Mouse (Mus musculus): ENCODE data around the gene Aars2.

Gene Aars2

DNA sequence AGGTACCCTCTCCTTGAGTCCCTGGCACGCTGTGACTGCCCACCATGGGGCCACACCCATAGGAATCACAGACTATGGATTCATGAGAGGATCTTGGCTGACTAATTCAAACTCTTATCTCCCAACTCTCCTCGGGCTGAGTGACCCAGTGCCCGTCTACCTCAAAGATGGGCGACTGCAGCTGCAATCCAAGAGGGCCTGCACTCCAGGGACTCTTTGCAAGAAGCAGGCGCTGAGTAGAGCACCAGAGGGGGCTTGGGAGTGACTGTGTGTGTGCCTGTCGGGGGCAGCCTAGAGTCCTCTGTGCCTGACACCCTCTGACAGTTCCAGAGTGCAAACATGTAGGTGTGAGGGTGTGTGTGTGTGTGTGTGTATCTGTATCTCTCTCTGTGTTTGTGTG lies 35.5 kb downstream of the Aars2 start:
- CTCF ChIA-PET = interaction anchor here (0.6 kb wide), 1 partner anchor 1582 kb away, joined by 10 read pairs; no protein-coding TSS in a partner anchor

DNA sequence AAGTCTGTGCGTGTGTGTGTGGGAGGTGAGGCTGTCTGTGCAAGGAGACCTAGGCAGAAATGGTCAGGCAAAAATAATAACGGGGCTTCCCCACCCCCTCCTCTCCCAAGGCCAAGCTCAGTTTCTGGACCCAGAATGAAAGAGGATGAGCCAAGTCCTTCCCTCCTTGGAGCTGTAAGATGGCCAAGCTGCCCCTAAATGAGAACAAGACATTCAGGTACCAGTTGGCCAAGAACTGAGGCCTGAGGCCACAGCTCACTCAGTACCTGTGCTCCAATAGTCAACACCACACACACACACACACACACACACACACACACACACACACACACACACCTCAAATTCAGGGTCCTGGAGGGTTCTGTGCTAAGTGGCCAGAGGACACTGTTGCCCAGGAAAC lies 36.1 kb downstream of the Aars2 start:
- CTCF ChIA-PET = interaction anchor here (0.6 to 0.7 kb wide), 3 partner anchors 42 to 1583 kb away, joined by 3 to 10 read pairs (median 5); no protein-coding TSS in a partner anchor

DNA sequence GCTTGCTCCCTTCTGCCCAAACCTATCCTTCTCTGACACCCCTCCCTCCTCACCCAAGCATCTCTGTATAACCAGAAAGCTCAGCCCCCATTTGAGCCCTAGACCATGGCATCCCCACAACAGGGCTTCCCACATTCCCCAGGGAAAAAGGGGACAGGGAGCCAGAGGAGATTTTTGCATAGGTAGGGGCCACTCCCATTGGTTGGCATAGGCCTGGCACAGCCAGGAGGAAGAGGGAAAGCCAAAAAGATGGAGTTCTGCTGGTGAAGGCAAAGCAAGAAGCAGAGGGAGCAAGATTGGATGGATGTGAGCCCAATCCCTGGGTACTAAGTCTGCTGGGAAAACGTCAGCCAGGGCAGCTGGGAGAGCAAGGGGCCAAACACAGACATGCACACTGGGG lies 36.5 kb downstream of the Aars2 start:
- CTCF ChIA-PET = interaction anchor here (0.6 to 0.7 kb wide), 2 partner anchors 43 to 1033 kb away, joined by 3 to 5 read pairs; no protein-coding TSS in a partner anchor

DNA sequence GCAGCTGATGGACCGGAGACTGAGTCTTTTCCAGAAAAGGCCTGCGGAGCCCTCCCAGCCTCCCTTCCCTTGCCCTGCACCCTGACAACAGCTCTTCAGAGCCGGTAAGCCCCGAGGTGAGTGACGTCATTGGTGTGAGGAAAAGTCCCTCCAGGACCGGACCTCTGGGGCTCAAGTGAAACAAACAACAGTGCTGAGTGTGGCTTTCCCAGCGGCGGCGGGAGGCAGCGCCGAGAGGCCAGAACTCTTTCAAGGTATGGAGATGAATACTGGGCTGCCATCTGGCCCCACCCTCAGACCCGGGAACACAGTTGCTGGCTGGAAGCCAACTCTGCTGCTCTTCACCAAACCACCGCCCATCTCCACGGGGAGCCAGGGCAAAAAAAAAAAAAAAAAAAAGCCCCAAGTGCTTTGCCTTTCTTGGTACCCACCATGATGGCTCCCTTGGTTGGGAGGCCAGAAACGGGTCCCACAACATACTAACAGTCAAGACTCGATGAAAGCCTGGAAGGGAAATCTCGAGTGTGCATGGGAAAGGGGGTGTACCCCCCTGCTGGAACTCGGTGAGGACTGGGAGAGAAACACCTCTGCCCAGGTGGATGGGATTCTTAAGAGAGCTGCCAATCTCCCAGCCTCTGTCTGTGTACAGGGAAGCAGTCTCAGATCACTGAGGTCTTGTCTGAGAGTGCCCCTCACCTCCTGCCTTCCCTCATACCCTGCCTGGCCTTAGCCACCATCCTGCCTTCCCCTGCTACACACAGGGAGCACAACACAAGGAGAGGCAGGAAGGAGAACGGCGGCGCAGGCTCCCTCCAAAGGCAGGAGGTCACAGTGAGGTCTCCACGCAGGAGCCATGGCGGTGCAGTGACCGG lies 37.6 kb downstream of the Aars2 start:
- CTCF ChIA-PET = no interaction called here

DNA sequence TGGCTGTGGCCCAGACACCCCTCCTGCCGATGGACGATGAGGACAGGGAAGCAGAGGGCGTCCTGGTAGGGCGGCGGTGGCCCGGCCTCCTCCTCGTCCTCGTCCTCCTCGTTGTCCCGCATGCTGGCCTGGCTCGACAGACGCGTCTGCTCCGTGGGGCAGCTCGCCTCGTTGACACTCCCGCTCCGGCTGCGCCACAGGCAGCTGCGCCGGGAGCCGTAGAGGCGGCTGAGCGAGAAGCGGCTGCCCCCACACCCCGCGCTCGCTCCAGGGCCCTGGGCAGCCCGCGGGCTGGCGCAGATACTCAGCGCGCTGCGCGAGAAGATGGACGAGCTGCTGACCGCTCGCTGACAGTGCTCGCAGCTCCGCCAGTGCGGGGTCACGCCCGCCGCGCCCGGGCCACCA lies 38.2 kb downstream of the Aars2 start:
- CTCF ChIA-PET = no interaction called here

DNA sequence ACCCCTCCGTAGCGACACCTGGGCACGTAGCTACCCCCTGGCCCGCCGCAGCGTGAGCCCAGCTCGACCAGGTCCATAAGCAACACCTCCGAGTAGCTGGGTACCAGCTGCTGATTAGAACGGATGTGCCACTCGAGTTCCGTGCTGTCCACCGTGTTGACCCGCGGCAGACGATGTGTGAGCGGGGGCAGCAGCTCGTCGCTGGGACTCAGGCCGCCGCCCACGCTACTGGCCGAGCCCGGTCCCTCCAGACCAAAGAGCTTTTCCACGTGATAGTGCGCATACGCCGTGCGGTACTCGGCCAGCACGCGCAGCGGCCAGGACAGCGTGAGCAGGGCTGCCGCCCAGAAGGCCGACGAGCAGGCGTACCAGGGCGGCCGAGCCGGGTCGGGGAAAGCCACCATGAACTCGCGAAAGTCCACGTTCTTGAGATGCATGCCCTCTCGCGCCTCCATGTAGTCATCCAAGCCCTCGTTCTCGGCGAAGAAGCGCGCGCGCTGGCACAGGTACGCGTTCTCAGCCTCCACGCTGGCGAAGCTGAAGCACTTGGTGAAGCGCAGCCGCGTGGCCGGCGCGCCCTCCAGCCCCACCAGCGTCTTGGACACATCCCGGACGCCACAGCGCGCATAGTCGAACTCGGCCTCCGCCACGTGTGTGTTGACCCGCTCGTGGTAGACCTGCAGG lies 38.8 kb downstream of the Aars2 start:
- CTCF ChIA-PET = no interaction called here

DNA sequence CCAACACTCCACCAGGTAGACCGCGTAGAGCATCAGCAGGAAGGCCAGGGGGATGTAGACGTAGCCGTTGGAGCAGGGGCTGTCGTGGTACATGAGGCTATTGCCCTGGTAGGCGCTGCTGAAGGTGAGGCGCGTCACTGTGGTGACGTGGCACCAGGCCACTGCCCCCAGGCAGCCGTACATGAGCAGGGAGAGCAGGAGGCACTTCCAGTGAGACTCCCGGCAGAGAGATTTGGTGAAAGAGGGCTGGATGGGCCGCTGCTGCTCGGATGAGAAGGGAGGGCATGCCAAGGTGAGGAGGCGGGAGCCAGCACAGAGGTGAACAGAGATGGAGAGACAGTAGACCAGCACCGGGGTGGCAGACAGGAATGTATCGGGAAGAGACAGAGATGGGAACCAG lies 40.3 kb downstream of the Aars2 start:
- CTCF ChIA-PET = no interaction called here

DNA sequence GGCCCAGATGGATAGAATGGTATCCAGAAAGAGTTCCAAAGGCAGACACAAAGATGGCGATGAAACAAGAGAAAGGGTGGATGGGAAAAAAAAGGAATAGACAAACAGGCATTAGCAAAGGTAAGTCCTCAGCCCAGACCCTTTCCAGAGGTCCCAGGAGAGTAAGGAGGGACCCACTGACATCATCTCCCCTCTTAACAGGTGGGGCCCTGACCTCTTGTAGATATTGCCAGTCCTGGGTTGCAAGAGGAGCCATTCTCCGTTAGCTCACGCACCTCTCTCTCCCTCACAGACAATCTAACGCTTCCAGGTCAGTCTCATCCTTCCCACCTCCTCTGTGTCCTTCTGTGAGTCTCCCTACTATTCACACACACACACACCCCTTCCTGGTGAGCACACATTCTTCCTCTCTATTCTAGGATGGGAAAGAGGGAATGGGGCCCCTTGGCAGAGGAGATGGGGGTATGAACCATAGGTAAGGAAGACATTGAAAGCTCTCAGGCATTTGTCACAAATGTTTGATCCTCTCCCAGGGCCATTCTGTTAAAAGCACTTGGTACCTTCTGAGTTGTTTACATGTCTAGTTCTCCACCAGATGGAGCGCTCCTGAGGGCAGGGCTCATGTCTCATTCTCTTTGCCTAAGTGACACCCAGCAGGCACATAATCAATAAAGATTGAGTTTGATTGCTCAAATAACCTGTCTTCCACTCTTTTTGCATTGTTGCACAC lies 41.0 kb downstream of the Aars2 start:
- CTCF ChIA-PET = no interaction called here

DNA sequence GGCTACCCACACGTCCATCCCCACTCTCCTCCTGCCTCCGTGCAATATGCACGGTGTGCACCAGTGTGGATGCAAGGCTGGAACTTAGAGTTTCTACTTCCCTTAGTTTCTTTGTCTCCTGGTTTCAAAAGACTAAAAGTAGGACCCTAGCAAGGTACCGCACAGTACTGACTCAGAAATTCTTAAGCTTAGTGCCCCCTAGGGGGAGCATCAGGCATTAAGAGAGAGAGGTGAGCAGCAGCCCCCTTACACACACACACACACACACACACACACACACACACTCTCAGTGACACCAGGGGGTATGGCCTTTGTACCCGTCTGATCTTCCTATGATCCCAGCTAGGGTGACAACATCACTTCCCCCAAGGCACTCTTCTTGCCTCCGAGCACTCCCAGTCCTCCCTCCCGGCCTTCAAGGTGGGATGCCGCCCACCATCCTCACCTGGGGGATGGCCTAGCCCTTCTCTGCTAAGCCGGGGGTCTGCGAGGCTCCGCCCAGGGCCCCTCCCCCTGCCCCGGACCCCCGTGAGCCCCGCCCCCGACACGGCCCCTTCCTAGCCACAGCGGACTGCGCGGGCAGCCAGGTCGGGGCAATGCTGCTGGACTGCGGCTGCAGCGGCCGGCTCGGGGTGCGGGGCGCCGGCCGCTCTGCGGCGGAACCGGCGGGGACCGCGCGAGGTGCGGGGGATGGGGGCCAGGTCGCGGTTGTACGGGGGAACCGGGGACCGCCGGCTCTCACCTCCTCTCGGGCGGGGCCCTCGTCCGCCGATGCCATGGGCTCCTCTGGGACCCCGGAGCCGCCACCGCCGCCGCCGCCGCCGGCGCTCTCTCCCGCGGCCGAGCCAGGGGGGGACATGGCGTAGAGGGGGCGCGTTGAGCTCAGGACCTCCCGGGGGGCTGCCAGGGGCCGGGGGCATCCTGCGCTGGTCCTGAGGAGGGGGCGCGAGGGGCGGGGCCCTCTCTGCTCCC lies 42.2 kb downstream of the Aars2 start:
- CTCF ChIA-PET = interaction anchor here (0.6 to 1.2 kb wide), 4 partner anchors 11 to 77 kb away, joined by 3 to 8 read pairs (median 4); no protein-coding TSS in a partner anchor

DNA sequence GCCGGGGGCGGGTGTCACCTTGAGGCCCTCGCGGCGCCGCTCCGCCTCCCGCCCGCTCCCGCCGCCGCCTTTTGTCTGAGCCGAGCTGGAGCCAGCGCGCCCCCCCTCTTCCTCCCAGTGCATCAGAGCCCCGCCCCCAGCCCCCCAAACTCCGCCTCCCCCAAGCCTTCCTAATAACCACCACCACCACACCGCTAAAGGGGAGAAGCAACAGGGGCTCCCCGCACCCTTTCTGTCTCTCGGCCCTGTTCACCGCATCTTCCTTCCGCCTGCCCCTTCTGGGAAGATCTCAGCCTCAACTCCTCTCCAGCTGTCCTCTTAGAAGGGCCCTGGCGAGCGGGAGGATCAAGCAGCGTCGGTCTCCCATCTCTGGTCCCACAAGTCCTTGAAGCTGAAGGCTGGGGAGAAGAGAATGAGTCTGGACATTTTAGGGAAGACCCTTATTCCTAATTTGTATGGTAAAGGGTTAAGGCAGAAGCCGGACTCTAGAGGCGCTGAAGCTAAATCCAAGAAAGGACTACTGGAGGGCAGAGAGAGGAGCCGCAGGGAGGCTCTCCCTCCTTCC lies 43.1 kb downstream of the Aars2 start, which contains the start of gene Tmem151b:
Gene Tmem151b, minus strand, starts transcription at position 61 of the 565 bp plus-strand sequence.
- CTCF ChIA-PET = no interaction called here

DNA sequence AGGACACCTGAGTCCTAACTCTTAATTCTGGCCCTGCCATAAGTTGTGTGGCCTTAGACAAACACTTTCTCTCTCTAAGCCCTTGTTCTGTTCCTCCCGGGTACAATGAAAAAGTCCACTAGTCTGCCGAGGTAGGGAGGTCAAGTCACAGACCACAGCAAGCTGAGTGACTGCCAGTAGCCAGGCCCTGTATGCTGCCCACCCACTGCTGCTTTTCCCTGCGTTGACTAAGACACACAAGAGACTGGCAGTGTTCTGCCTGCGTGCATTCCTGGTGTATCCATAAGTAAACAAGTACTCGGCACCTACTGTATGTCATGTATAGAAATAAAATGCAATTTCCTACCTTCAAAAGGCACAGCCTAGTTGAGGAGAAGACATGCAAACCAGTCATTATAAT lies 43.6 kb downstream of the Aars2 start:
- CTCF ChIA-PET = interaction anchor here (1.6 kb wide), 1 partner anchor 24 kb away, joined by 10 read pairs; no protein-coding TSS in a partner anchor

DNA sequence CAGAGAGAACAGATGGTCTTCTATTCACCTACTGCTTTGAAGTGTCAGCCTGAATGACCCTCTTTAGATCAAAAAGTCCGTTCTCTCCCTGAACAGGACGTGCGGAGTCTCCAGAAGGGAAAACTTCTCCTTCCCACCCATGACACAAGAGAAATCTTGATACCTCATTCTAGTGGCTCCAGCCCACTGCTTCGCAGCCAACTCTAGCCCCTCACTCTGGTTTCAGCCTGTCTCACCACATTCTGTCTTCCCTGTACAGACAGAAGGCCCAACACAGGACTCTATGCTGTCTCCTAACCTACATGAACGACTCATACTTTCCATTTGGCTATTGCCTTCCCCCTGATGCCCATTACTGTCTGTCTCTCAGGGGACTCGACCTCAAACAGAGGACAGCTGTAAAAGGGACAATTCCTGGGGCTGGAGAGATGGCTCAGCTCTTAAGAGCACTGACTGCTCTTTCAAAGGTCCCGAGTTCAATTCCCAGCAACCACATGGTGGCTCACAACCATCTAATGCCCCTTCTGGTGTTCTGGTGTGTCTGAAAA lies 44.7 kb downstream of the Aars2 start:
- CTCF ChIA-PET = interaction anchor here (0.6 to 1.6 kb wide), 2 partner anchors 23 to 325 kb away, joined by 6 to 10 read pairs; no protein-coding TSS in a partner anchor

DNA sequence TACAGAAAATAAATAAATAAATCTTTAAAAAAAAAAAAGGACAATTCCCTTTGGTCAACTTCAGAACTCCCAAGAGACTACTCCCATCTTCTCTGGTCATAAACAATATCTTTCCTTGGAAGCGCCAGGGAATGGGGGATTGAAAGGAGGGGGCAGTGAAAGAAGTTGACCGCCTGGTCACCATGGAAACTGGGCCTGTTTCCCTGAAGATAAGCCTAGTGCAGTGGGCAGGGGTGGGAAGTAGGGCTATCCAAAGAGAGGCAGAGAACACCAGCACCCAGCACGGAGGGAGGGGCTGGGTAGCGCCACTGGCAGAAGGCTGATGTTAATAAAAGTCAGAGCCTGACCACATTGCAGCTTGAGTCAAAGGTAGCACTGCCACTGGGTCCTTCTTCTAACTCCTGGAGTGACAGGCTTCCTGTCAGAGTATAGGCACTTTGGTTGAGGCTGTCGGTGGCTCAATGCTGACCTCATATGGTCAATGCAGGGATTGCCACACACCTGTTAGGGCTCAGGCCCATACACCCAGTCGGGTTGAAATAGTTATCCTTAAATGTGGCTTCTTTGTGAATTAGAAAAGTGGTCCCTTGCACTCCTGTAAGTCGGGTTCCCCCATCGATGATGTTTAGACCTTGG lies 45.3 kb downstream of the Aars2 start:
- CTCF ChIA-PET = interaction anchor here (0.6 to 1.6 kb wide), 5 partner anchors 23 to 325 kb away, joined by 3 to 10 read pairs (median 6); no protein-coding TSS in a partner anchor

DNA sequence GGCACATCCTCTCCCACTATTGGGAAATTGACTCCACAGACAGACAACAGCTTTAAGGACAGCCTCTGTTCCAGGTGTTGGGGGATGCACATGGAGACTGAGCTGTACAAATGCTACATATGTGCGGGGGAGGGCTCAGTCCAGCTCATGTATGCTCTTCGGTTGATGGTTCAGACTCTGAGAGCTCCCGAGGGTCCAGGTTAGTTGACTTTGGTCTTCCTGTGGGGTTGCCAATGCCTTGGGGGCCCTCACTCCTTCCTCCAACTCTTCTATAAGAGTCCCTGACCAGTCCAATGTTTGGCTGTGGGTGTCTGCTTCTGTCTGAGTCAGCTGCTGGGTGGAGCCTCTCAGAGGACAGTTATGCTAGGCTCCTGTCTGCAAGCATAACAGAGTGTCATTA lies 46.4 kb downstream of the Aars2 start:
- CTCF ChIA-PET = interaction anchor here (0.7 to 1.3 kb wide), 3 partner anchors 30 to 694 kb away, joined by 3 to 10 read pairs (median 6); no protein-coding TSS in a partner anchor

DNA sequence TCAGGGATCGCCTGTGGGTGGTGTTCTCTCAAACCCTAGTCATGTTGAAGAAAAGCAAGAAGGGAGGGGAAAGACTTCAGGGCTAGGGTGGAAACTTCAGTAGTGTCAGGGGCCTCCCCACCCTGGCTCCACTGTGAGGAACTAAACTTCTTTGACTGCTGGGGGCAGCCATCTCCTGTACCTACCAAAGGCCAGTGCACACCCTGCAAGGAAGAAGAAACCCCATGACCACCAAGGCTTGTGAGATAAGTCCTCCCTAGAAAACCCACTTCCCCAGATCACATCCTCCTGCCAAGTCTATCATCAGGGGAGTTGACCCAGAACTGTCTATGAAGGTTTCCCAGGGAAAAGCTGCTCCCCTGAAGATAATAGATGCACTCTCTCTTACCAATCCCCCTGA lies 47.8 kb downstream of the Aars2 start:
- CTCF ChIA-PET = interaction anchor here (0.6 to 1.1 kb wide), 2 partner anchors 28 to 74 kb away, joined by 3 to 11 read pairs; no protein-coding TSS in a partner anchor

DNA sequence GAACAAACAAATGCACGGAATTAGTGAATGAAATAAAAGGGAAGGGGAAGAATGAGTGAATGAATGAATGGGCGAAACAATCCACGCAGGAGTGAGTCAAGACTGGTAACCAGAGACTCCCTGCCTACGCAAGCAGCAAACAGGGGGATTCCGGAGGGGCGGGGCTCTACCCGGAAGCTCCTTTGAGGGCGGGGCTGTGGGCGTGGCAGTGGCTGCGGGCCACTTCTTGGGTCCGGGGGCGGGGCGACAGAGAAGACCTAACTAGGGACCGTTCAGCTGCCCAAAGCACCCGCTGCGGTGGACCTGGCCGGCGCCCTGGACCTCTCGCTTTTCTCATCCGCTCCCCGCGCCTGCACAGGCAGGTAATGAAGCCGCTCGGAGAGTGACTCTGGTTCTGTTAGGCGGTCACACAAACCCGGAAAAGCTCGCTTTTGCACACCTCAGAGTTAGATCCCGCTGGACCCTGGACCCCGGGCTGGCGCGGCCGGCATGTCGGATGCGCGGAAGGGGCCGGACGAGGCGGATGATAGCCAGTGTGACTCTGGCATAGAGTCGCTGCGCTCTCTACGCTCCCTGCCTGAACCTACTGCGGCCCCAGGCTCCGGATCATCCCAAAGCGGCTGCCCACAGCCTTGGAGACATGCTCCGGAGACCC lies 48.9 kb downstream of the Aars2 start, which contains the start of gene Nfkbie:
Gene Nfkbie, plus strand, starts transcription at position 252 of the 655 bp plus-strand sequence.
- CTCF ChIA-PET = interaction anchor here (0.6 to 1.5 kb wide), 4 partner anchors 10 to 75 kb away, joined by 3 to 4 read pairs (median 4); no protein-coding TSS in a partner anchor

DNA sequence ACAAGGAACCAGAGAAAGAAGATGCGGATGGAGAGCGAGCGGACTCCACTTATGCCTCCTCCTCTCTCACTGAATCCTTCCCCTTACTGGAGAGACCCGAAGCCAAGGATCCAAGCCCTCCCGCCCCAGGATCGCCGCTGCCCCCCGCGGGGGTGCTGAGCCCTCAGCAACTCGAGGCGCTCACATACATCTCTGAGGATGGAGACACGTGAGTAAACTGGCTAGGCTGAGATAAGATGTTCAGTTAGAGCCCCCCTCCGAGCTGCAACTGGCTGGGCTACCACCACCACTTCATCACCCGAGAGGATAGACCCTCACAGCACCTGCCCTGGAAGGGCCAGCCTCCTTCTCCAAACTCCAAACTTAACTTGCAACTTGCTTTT lies 49.5 kb downstream of the Aars2 start:
- CTCF ChIA-PET = interaction anchor here (0.6 to 1.5 kb wide), 4 partner anchors 10 to 75 kb away, joined by 3 to 4 read pairs (median 4); no protein-coding TSS in a partner anchor

Data from spleen, embryonic (tissue).